Mouse (Mus musculus) left cerebral cortex, postnatal 36 days (tissue): Measurements from ENCODE around the gene Rtn4rl1. TPM values are rescaled to one million over a fixed set of nuclear protein-coding genes. Genes with fewer than 3 reads are reported as not detected.

Source experiments
- DNase-seq, 2 experiments: peaks; one replicate each; pipeline ENCODE4 v3.0.0; 2021 to 2022; ENCODE audit warnings: low spot score in 2 of 2, mixed read lengths in 1 of 2
- intact Hi-C: fragments of 180-260 bp; cut with DNase I; formaldehyde crosslinking; loops from one replicate; pipeline ENCODE4 v1.15.1; 2025
- total RNA-seq, 2 experiments: library from RNA; stranded (reverse); gene quantifications; 2 replicates each; pipeline ENCODE4 v1.2.3; 2021

Rtn4rl1 gene
- total RNA-seq, 2 experiments from 2014 or later = 83.5 to 88.3 TPM

DNA sequence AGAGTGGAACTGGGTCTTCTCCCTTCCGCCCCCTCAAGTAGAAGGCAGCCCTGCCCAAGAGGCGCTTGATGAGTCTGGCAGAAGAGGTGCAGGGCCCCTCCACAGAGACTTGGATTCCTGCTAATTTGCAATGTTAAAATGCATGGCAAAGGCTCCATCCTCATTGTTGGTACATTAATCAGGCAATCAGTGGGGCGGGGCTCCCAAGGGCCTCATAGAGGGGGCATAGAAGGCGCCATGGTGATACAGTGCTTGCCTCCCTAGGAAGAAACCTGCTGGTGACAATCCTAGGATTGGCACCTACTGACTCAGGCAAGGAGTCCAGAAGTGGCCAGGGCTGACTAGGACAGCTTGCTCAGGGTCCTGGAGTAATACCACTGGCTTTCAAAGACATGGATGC is 68.1 kb downstream of the Rtn4rl1 start:
- no peak for DNase-seq
- intact Hi-C loops = no loop called here

DNA sequence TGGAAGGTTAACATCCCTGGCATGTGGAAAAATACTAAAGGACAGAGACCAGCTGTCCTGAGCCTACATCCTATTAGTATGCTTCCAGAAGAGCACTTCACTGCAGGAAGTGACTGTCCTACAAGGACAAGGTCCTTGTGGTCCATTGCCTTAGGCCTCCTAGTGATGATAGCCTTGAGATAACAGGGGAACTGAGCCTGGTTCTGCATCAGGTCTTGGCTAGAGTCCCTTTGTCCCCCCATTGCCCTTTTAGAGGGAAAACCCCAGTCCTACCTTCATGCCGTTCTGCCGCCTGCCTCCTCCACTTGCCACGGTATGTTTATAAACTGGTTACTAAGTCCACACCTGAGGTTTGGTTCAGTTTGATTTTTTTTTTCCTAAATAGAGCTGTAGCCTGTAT is 68.6 kb downstream of the Rtn4rl1 start:
- DNase-seq = no peak
- intact Hi-C loops = no loop called here

DNA sequence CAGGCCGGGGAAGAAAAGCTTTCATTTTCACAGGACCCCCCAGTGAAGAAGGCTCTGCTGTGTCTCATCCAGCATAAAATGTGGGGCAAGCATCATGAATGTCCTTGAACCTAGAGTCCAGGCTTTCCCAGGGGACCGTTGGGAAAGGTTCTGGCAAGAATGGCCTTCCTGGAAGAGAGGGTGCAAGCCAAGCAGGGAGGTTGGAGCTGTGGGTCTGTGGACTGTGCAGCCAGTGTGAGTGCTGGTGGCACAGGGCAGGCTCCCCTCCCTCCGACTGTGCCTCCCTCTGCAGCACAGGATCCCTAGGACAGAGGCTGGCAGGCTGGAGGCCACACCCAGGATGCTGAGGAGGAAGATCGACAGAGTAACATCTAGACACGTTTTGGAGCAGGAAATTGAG is 69.2 kb downstream of the Rtn4rl1 start:
- DNase-seq = no peak
- intact Hi-C loops = no loop called here

DNA sequence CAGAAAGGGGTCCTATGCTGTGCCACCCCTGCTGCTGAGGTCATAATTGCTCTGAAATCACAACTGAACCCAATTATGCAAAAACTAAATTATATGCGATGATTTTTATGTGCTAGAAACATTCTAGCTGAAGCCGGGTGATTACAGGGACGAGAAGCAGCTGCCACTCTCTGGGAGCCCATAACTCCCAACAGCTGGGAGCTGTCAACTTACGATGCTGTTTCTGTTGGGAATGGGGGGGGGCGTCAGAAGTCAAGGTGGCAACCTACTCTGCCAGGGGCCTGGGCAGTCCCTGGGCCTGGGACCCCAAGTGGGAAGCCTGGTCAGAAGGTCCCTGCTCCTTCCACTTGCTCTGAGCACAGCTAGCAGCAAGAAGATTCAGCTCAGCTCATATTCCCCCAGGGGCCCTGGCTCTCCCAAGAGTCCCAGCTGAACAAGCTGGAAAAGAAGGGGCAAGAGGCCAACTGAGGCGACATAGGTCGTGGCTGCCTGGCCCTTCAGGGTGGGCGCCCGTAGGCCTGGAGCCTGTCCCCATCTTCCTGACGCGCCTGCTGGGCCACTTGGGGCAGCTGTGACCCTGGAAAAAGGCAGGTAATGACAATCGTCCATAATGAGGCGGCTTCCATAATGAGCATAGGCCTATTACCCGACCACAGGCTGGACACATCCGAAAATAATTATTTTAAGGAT is 69.8 kb downstream of the Rtn4rl1 start:
- intact Hi-C loops = no loop called here
- no peak for DNase-seq

DNA sequence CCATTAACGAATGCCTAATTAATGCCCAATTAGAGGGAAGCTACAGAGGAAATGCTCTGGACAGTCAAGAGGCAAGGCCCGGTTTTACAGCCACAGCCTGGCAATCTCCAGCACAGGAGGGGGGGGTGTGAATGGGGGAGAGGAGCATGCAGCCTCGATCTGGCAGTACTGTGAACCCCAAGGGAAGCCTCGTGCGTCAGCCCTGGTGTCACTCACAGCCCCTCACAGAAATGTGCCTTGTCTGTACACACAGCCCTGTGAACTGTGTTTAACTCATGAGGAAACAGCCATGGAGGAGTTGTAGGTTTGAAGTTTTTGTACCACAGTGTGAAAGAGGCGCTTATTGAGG is 70.4 kb downstream of the Rtn4rl1 start:
- no peak for DNase-seq
- intact Hi-C loops = no loop called here

DNA sequence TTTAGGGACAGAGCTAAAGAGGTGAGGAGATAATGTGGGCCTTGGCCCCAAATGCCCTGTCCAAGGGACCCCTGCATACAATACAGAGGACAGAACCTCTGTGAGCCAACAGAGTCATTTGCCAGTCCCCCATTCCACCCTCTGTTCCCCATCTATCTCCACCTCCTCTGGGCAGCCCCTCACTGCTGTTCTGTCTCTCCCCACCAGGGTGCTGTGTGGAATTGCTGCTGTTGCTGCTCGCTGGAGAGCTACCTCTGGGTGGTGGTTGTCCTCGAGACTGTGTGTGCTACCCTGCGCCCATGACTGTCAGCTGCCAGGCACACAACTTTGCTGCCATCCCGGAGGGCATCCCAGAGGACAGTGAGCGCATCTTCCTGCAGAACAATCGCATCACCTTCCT is 71.0 kb downstream of the Rtn4rl1 start:
- intact Hi-C loops = no loop called here
- DNase-seq = no peak

DNA sequence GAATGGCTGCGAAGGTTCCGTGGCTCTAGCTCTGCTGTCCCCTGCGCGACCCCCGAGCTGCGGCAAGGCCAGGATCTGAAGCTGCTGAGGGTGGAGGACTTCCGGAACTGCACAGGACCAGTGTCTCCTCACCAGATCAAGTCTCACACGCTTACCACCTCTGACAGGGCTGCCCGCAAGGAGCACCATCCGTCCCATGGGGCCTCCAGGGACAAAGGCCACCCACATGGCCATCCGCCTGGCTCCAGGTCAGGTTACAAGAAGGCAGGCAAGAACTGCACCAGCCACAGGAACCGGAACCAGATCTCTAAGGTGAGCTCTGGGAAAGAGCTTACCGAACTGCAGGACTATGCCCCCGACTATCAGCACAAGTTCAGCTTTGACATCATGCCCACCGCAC is 72.0 kb downstream of the Rtn4rl1 start:
- no peak for DNase-seq
- intact Hi-C loops = no loop called here

DNA sequence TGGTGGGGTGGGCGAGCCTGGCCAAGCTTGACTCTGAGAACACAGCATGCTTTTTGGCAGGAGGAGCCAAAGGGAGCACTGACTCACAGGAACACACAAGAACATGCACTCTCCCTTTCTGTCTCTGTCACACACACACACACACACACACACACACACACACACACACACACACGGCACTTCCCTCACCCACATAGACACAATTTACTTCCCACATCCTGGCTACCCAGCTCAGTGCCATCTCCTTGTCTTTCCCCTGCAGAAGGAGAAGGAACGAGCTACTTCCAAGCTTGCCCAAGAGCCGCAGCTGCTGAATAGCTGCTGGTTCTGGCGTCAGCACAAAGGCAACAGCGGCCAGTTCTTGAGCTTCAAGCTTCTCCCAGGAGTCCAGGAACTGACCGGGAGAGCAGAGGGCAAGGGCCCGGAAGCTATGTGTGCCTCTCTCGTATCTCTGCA is 74.3 kb downstream of the Rtn4rl1 start:
- peak; percentile 63 to 72 for DNase-seq
- intact Hi-C loops = no loop called here

DNA sequence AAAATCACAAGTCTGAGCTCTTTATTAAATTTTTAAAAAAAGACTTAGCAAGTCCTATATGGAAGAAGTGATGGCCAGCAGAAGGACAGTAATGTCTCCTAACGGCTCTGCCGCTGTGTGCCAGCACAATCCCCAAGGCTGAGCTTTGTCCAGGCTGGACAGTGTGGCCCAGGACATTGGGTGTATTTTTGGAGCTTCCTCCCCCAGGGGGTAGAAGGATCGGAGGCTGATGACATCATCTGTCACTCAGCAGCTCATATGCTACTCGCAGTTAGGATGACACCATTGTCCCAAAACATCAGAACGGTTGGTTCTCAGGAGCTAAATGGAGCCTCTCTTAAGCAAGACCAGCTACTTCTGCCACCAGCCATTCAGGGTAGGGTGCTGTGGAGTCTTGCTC is 74.9 kb downstream of the Rtn4rl1 start:
- no peak for DNase-seq

DNA sequence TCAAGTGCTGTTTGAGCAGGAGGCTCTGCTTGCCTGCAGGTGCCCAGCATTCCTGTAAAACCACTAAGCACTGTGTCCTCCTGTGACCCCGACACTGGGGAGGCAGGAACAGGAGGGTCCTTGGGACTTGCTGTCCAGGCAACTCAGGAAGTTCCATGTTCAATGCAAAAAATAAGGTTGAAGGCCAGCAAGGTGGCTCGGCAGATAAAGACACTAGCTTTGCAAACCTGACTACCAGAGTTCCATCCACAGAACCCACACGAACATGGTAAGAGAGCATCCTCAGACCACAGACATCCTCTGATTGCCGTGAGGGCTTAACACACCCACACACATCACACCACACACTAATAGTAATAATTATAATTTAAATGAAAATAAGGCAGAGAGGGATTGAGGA is 75.6 kb downstream of the Rtn4rl1 start:
- no peak for DNase-seq
- intact Hi-C loops = no loop called here

More for the DNA sequence above, 74.9 kb downstream of the Rtn4rl1 start:
- intact Hi-C loops = no loop called here

DNA sequence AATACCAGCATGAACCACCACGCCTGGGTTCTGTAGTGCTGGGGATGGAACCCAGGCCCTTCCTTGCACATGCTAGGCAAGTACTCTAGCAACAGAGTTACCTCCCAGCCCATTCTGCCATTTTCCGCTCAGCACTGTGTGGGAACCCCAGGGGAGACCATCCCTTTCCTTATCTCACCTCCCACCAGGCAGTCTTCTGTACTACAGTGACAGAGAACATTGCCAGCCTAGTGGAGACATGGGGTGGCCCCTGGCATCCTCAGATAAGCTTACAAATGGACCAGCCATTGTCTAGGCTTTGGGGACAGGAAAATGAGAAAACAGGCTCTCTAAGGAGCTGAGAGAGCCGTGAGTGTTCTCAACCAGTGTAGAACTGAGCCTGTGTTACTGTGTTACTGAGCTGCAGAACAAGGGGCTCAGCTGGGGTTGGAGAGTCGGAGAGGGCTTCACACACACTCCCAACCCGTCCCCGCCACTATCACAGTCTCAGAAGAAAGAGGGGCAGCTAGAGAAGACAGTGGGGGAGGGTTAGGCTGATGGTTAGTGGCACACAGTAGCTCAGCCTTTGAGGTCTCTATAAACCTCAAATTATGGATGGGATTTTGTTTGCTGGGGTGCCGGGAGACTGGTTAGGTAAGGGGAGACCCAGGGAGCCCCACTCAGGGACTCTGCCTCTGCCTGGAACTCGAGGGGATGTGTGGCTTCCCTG is 76.8 kb downstream of the Rtn4rl1 start:
- DNase-seq = no peak
- intact Hi-C loops = no loop called here

DNA sequence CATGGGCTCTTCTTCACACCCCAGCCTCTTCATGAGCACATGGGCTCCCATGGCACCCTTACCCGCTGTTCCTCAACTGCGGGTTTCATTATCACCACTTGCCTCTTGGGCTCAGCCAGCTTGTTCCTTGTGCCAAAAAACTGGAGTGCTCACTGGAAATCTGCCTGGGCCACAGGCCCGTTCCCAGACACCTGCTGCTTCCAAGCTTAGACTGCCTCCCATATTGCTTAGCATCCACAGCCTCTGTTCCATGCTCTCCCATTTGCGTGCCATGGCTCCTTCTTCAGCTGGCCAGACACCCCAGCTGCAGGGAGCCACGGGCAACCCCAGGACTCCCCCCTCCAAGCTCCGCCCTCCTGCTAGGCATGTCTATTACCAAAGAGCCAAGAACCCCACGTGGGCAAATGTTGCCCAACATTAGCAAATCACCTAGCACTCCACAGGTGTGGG is 77.4 kb downstream of the Rtn4rl1 start:
- no peak for DNase-seq
- intact Hi-C loops = no loop called here

DNA sequence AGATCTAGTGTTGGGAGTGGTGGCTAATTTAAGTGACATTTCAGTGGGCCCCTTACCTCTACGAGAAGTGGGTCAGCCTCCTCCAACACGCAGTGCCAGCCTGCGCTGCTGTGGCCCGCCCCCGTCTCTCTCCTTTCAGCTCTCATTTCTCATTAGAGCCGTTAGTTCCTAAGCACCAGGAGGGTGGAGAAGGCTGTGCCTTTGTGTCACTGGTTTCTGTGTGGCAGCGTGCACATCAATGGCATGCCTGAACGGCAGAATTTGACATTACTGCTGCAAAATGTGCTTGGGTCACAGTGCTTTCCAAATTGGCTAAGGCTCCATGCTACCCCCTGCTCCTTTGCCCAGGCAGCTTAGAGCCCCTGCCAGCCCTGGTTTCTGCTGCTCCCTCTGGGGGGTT is 79.9 kb downstream of the Rtn4rl1 start:
- DNase-seq = no peak
- intact Hi-C loops = no loop called here

DNA sequence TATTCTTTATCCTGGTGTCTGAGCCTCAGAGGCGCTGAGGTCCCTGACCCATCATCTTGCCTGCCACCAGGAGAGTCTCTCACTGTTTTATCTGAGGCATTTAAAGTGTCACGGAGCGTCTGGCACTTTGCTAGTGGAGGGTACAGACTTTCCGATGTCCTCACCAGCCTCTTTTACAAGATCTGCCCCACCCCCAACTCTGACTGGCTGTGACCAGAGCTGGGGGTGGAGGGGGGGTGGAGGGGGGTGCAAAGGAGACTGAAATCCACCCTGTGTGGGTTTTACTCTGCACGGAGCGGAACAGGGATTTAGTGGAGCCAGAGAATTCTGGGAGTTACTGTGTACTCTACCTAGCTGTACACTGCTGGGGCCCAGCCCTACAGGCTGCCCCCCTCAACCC is 81.5 kb downstream of the Rtn4rl1 start:
- DNase-seq = no peak
- intact Hi-C loops = no loop called here

DNA sequence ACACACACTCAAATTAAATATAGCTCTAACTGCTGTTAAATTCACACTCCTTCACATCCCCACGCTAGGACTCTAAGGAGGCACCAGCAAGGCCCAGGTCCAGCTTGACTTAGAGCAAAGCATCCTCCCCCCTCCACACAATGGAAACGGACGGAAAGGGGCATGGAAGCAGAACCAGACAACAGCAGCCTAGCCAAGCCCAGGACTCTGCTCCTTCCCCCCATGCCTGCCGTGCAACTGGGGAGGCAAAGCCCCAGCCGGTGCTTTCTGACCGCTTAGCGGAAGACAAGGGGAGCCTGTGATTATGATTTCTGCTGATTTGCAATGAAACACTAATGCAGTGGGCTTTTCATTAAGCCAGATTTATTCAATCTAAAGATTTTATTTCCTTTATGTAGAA is 84.5 kb downstream of the Rtn4rl1 start:
- DNase-seq = no peak
- intact Hi-C loops = no loop called here

DNA sequence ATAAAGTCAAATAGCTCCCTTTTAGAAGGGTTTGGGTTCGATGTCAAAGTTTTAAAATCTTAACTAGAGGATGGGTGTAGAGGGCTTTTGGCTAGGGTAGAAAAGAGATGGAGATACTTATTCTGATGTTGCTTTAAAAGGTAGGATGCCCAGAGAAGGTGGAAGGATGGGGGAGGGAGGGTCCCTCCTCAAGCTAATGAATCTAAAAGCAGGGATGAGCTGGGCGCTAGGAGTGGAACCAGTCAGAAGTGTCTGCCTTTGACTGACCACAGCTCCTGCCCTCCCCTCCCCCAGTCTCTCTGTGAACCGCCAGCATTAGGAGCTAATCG is 85.4 kb downstream of the Rtn4rl1 start:
- no peak for DNase-seq
- intact Hi-C loops = no loop called here

DNA sequence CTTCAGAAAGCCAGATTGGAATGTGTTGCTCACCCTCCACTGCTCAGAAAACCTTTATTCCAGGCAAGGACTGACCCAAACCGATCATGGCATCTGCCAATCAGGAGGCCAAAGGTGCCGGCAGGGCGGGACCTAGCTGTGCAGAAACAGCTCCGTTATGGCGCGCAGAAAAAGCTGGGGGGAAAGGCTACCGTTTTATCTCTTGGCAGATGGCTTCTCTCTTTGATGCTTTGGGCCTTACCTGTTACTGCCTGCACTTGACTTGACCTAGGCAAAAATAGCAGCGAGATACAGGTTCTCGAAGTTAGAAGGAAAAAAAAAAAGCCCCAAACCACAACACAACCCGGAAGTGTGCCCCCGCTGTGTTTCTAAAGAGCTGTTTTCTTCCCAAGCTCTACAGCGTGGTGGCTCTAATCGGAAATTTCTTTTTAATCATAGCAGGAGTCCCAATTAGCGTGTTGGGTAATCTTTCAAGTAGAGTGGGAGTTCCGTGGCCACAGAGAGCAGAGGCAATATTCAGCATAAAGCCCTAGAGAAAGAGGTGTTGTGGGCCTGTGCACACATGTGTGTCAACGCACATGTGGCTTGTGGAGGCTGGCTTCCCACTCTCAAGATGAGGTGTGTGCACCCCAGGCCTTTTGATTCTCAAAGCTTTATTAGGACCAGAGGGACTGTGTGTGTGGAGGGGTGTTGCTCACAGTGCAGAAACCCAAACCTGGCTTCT is 85.9 kb downstream of the Rtn4rl1 start:
- DNase-seq = no peak
- intact Hi-C loops = no loop called here

DNA sequence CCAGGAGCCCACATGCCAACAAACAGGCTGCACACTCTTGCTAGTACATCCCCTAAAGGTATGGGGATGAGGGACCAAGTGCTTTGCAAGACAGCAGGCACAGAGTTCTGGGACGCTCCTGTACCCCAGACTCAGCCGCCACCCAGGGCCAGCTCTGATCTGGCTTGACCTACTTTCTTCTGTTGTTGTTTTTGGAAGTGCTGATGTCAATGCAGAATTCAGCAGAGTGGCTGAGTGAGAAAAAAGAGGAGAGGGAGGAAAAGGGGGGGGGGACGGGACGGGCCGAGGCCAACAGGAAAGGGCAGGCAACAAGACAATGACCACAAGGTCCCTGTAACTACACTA is 86.5 kb downstream of the Rtn4rl1 start:
- intact Hi-C loops = no loop called here
- no peak for DNase-seq

DNA sequence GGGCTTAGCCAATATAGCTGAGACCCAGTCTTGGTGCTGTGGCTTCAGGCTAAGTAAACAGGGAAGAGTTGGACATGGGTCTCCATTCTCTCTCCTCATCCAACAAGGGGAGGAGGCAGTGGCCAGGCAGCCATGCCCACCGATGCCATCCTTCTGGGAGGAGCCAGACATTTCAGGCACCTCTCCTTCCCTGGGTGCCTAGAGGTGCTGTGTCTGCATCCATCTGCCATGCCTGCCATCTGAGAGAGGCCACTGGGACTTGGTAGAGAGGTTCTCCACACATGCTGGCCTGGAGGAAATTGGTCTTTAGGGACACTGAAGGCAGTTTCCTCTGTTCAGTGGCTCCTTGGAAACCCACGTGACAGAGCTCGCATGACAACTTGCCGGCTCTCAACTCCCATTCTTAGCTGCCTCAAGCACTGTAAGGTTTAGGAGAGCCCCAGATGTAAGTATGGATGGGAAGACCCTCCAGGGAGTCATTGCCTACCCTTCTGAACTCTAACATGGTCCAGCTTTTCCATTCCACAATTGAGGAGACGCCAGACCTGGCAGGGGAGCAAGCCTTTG is 86.9 kb downstream of the Rtn4rl1 start:
- no peak for DNase-seq
- intact Hi-C loops = no loop called here

DNA sequence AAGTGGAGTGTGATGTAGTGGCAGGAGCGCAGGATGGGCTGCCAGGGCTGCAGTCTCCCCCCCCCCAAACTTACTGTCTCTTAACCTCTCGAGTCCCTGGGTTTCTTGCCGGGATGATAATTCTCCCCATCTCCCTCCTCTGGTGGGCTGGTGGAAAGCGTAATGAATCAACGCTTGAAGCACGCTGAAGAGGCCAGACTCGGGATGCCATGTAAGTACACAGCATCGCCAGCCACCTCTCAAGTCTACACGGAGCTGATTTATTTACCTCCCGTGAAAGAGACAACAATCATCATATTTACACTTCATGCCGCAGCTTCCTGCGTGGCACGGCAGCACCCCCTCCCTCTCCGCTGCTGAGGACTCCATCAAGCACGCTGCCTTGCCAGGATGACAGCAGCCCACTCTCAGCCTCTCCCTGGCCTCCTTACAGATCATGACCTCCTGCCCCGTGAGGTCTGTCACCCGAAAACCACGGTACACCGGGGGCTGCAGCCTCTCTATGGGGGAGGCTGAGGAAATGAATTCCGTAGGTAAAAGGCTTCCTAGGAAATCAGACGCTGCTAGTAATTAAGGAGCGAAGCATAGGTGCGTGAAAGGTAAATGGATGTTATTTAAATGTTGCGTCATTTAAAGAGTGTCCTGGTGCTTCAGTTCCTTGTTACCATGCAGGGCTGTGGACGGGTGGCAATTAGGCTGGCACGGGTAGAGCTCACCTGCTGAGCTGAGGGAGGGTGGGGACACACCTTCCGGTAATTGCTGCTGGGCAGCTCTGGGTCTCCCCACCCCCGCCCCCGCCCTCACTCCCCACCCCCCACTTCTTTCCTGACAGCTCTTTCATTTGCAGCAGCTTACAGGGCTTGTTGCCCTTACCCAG is 88.0 kb downstream of the Rtn4rl1 start:
- DNase-seq = no peak
- intact Hi-C loops = no loop called here
